Mouse (Mus musculus): ENCODE data around the gene Akap14. TPM values are rescaled to one million over a fixed set of nuclear protein-coding genes. Genes with fewer than 3 reads are reported as not detected.

The Akap14 gene
- polyA plus RNA-seq, 1 experiment = not detected

- H3K27me3 ChIP-seq (ENCODE audit: control insufficient read depth, insufficient read depth, low read length) = no peaks in the 10 kb centered on the region
- TF ChIP-seq POLR2A (IDR thresholded peaks at IDR 0.05; ENCODE audit: low read depth, low read length) = no peak
- no peak for TF ChIP-seq CTCF (IDR thresholded peaks at IDR 0.05; ENCODE audit: extremely low read depth, insufficient read length, insufficient replicate concordance, low read depth, low read length)
- peak overlapping the region; percentile 91 for H3K27ac ChIP-seq (ENCODE audit: insufficient read depth, low read depth, low read length)
- peak overlapping the region; percentile 94 for H3K4me3 ChIP-seq (ENCODE audit: low read depth, low read length)
- whole genome bisulfite sequencing = 6% methylated on average over 27 of the region's 27 CpGs
- 0 out of 2 replicates have a peak, but pooled peaks cover 3% of the 10 kb centered on the region for H3K36me3 ChIP-seq (ENCODE audit: control insufficient read depth, insufficient read depth, low read length)
- 0 out of 2 replicates have a peak, but pooled peaks cover 2% of the 10 kb centered on the region for H3K4me1 ChIP-seq (ENCODE audit: control insufficient read depth, insufficient read depth, insufficient read length, low read length)
Observed at GRCm38 (mm10) chrX:37109526-37110192, 59.0 kb downstream of the Akap14 start.

DNA sequence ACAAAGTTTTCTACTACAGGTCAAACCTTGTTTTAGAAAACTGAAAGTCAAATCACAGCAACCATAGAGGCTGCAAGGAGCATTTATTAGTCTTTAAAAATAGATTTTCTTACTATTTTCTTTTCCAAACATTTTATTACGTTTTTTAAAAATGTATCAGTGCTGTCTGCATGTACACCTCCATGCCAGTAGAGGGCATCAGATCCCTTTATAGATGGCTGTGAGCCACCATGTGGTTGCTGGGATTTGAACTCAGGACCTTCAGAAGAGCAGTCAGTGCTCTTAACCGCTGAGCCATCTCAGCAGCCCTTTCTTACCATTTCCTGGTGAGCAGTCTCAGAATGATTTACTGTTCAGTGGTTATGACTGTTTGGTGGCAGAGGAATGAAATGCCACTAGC is 64.8 kb downstream of the Akap14 start:
- Histone ChIP-seq H3K36me3 (ENCODE audit: control insufficient read depth, insufficient read depth, low read length) (0 out of 2 replicates have a peak, but pooled peaks cover 6% of the 10 kb centered on the region), H3K27me3 (ENCODE audit: control insufficient read depth, insufficient read depth, low read length) (no peaks in the 10 kb centered on the region), H3K4me3 (ENCODE audit: low read depth, low read length) (no peak overlapping the region), H3K27ac (ENCODE audit: insufficient read depth, low read depth, low read length) (no peak overlapping the region), H3K4me1 (ENCODE audit: control insufficient read depth, insufficient read depth, insufficient read length, low read length) (no peaks in the 10 kb centered on the region)
- WGBS = 68% methylated on average over 2 of the region's 2 CpGs
- TF ChIP-seq POLR2A (IDR thresholded peaks at IDR 0.05; ENCODE audit: low read depth, low read length) (no peak), CTCF (IDR thresholded peaks at IDR 0.05; ENCODE audit: extremely low read depth, insufficient read length, insufficient replicate concordance, low read depth, low read length) (peak; percentile 26; the same call in 1 of the 2 replicates)

Other genes with a start within 250 kb of the Akap14 start
- 3.8 and 4.0 TPM in 2 replicates for gene Sept6, start 177.0 kb downstream of the Akap14 start, polyA plus RNA-seq (2012; rRNA removed)
- 0.08 and 0.60 TPM in 2 replicates for gene Sowahd, start 120.0 kb downstream of the Akap14 start, polyA plus RNA-seq (2012; rRNA removed)
- 2.5 and 4.4 TPM in 2 replicates for gene Rpl39, start 83.4 kb downstream of the Akap14 start, polyA plus RNA-seq (2012; rRNA removed)
- 0.29 and 0.75 TPM in 2 replicates for gene Upf3b, start 58.5 kb downstream of the Akap14 start, polyA plus RNA-seq (2012; rRNA removed)
- gene Nkap, start 42.0 kb downstream of the Akap14 start, polyA plus RNA-seq (2012; rRNA removed) = 0.47 and 1.1 TPM in 2 replicates
- gene Ndufa1, start 22.3 kb upstream of the Akap14 start, polyA plus RNA-seq (2012; rRNA removed) = 194 and 230 TPM in 2 replicates
- gene Rnf113a1, start 22.4 kb upstream of the Akap14 start, polyA plus RNA-seq (2012; rRNA removed) = 0.99 and 1.6 TPM in 2 replicates
- gene Gm9, start 42.2 kb upstream of the Akap14 start, polyA plus RNA-seq (2012; rRNA removed) = not detected in 2 replicates
- gene Rhox1, start 53.4 kb upstream of the Akap14 start, polyA plus RNA-seq (2012; rRNA removed) = not detected in 2 replicates
- not detected in 2 replicates for gene Rhox2a, start 76.1 kb upstream of the Akap14 start, polyA plus RNA-seq (2012; rRNA removed)
- not detected in 2 replicates for gene Rhox3a, start 81.1 kb upstream of the Akap14 start, polyA plus RNA-seq (2012; rRNA removed)
- gene Rhox4a, start 96.5 kb upstream of the Akap14 start, polyA plus RNA-seq (2012; rRNA removed) = not detected in 2 replicates
- gene Rhox3a2, start 211.2 kb upstream of the Akap14 start, polyA plus RNA-seq (2012; rRNA removed) = not detected in 2 replicates
- gene Rhox4a2, start 222.0 kb upstream of the Akap14 start, polyA plus RNA-seq (2012; rRNA removed) = not detected in 2 replicates
- gene Rhox2b, start 243.2 kb upstream of the Akap14 start, polyA plus RNA-seq (2012; rRNA removed) = not detected in 2 replicates

Data from small intestine, adult 2 months (tissue).